In genomic region chr19:45843424-45843823, GRCm38 (mm10) we compare ENCODE assay signal across 9 mouse cellular contexts. TPM values are rescaled to one million over a fixed set of nuclear protein-coding genes. Genes with fewer than 3 reads are reported as not detected.
A peak's percentile ranks its signal among the peaks of the same experiment; 100 is the strongest.
DNase-seq lines count a peak whose midpoint lies in the region; ATAC-seq and TF ChIP-seq lines count a peak whose summit lies in the region.
"Had no signal": no experiment of that assay in that cellular context is flagged by ENCODE, and none has a peak within 500 bp of the region (broad histone marks: within the 10 kb centered on the region; RNA-seq: fewer than 3 reads in every experiment).

No protein-coding gene starts in this region.

- no peak for TF ChIP-seq CTCF in left cerebral cortex, adult 2 months (IDR thresholded peaks at IDR 0.05)

- H3K36me3 ChIP-seq in liver, embryonic 12.5 days, result no peaks in the 10 kb centered on the region
- H3K36me3 ChIP-seq: lung, embryonic 15.5 days had no signal

- H3K9ac ChIP-seq in liver, embryonic 12.5 days, result no peak overlapping the region
- H3K9ac ChIP-seq: lung, embryonic 15.5 days had no signal

- no peak for ATAC-seq in liver, embryonic 12.5 days

- H3K27ac ChIP-seq in left cerebral cortex, adult 2 months, result peak overlapping the region; percentile 5; the same call in 1 of the 2 replicates
- peak overlapping the region; percentile 43; the same call in 1 of the 2 replicates for H3K27ac ChIP-seq in liver, embryonic 12.5 days
- H3K27ac ChIP-seq: lung, embryonic 15.5 days had no signal

- intact Hi-C loops in left cerebral cortex, adult 2 months (cut with DNase I), result no loop called here
- intact Hi-C loops in left cerebral cortex, postnatal 36 days (cut with DNase I), result no loop called here

- WGBS in liver, embryonic 12.5 days (ENCODE audit: insufficient replicate concordance), result 28% methylated on average over 10 of the region's 10 CpGs

- peaks cover 11% of the 10 kb centered on the region for H3K4me1 ChIP-seq in liver, embryonic 12.5 days
- H3K4me1 ChIP-seq: lung, embryonic 15.5 days had no signal

- DNase-seq in left cerebral cortex, adult 2 months (ENCODE audit: extremely low spot score in 1 of 2, low spot score in 2 of 2), result no peak
- DNase-seq in left cerebral cortex, adult 9 months (ENCODE audit: low spot score in 2 of 2), result no peak
- DNase-seq in c-Kit-positive CD71-negative TER-119-negative erythroid progenitor cells, embryonic 14.5 days (ENCODE audit: low read depth), result peak; percentile 22
- peak; percentile 23 to 36 for DNase-seq in thymus, adult 18-20 months
- no peak for DNase-seq in adrenal gland, adult 8-10 months
- no peak for DNase-seq in left cerebral cortex, postnatal 36 days (ENCODE audit: low spot score in 2 of 2)
- DNase-seq in left cerebral cortex, adult 18-20 months (ENCODE audit: low spot score in 2 of 2), result no peak

- no peaks in the 10 kb centered on the region for H3K27me3 ChIP-seq in liver, embryonic 12.5 days (replicated peaks)
- H3K27me3 ChIP-seq: lung, embryonic 15.5 days had no signal

- H3K4me2 ChIP-seq in liver, embryonic 12.5 days, result peak overlapping the region; percentile 31; the same call in 1 of the 2 replicates
- H3K4me2 ChIP-seq: lung, embryonic 15.5 days had no signal

- no peaks in the 10 kb centered on the region for H3K9me3 ChIP-seq in liver, embryonic 12.5 days (replicated peaks)
- H3K9me3 ChIP-seq: lung, embryonic 15.5 days had no signal

- H3K4me3 ChIP-seq in left cerebral cortex, adult 2 months, result no peak overlapping the region
- no peak overlapping the region for H3K4me3 ChIP-seq in liver, embryonic 12.5 days
- H3K4me3 ChIP-seq: lung, embryonic 15.5 days had no signal

RNA-seq across cellular contexts. Expression of gene Kcnip2, which starts 27.6 kb away (rescaled TPM):
- total RNA-seq in left cerebral cortex, adult 2 months (2021), result 100 to 1,000 TPM; 142 to 170 TPM
- 1.3 and 1.4 TPM in 2 replicates for polyA plus RNA-seq in liver, embryonic 12.5 days (2016; fragmentation: Nextera tagmentation; extraction: Ambion mirVana)
- 1 to 10 TPM in 1 of 4 experiments, under 1 TPM in 3; 0.45 to 2.0 (median 0.61) TPM for total RNA-seq in adrenal gland, adult 8-10 months (2022)
- 100 to 1,000 TPM; 134 to 147 TPM for total RNA-seq in left cerebral cortex, postnatal 36 days (2021)
- total RNA-seq in left cerebral cortex, adult 18-20 months (2021), result 100 to 1,000 TPM; 148 to 164 TPM

RNA-seq across cellular contexts. Expression of gene Mgea5, which starts 59.8 kb away (rescaled TPM):
- 100 to 1,000 TPM; 164 to 176 TPM for total RNA-seq in left cerebral cortex, adult 2 months (2021)
- 34.8 and 37.9 TPM in 2 replicates for polyA plus RNA-seq in liver, embryonic 12.5 days (2016; fragmentation: Nextera tagmentation; extraction: Ambion mirVana)
- total RNA-seq in adrenal gland, adult 8-10 months (2022), result 10 to 100 TPM; 67.3 to 95.3 (median 84.0) TPM
- 100 to 1,000 TPM; 143 to 168 TPM for total RNA-seq in left cerebral cortex, postnatal 36 days (2021)
- 100 to 1,000 TPM; 158 to 165 TPM for total RNA-seq in left cerebral cortex, adult 18-20 months (2021)

Comparison
In these comparisons a context has a peak if more than half of its experiments do, and no peak if none do; other contexts are left out.
1. DNase-seq: peak in c-Kit-positive CD71-negative TER-119-negative erythroid progenitor cells, embryonic 14.5 days (single experiment) and thymus, adult 18-20 months (2 of 2); none in left cerebral cortex, adult 2 months (0 of 2), left cerebral cortex, adult 9 months (0 of 2), adrenal gland, adult 8-10 months (single experiment), left cerebral cortex, postnatal 36 days (0 of 2) and left cerebral cortex, adult 18-20 months (0 of 2).
2. RNA of gene Kcnip2, which starts 27.6 kb away (total RNA-seq): 142 to 170 TPM in left cerebral cortex, adult 2 months, 148 to 164 TPM in left cerebral cortex, adult 18-20 months and 134 to 147 TPM in left cerebral cortex, postnatal 36 days; 0.45 to 2.0 TPM in adrenal gland, adult 8-10 months; every median in the first group is over 10 times any median in the second.